Mouse (Mus musculus): Measurements from ENCODE around the gene Tgfb1i1. TPM values are rescaled to one million over a fixed set of nuclear protein-coding genes. Genes with fewer than 3 reads are reported as not detected.
A peak's percentile ranks its signal among the peaks of the same experiment; 100 is the strongest.

Gene Tgfb1i1
- polyA plus RNA-seq, 1 experiment from 2014 or later, result 23.0 TPM

DNA sequence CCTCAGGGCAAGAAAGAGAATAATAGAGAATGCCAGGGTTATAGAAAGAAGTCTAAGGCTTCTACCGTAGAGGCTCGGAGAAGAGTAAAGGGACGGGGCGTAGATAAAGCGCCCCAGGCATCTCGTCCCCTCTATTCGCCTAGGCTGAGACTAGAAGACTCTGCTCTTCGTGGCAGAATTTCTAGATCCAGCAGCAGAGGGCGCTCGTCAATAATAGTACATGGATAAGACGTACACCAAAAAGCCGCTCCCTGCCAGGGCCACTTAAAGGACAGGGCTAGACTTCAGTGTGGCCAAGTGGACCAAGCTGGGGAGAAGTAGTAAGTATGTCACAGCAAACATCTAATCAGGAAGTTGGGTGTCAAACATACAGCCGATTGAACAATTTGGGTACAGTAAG, 831 bp downstream of the Tgfb1i1 start:
- ATAC-seq, result peak; percentile 80
- peaks cover 22% of the 10 kb centered on the region for H3K4me1 ChIP-seq (replicated peaks)

DNA sequence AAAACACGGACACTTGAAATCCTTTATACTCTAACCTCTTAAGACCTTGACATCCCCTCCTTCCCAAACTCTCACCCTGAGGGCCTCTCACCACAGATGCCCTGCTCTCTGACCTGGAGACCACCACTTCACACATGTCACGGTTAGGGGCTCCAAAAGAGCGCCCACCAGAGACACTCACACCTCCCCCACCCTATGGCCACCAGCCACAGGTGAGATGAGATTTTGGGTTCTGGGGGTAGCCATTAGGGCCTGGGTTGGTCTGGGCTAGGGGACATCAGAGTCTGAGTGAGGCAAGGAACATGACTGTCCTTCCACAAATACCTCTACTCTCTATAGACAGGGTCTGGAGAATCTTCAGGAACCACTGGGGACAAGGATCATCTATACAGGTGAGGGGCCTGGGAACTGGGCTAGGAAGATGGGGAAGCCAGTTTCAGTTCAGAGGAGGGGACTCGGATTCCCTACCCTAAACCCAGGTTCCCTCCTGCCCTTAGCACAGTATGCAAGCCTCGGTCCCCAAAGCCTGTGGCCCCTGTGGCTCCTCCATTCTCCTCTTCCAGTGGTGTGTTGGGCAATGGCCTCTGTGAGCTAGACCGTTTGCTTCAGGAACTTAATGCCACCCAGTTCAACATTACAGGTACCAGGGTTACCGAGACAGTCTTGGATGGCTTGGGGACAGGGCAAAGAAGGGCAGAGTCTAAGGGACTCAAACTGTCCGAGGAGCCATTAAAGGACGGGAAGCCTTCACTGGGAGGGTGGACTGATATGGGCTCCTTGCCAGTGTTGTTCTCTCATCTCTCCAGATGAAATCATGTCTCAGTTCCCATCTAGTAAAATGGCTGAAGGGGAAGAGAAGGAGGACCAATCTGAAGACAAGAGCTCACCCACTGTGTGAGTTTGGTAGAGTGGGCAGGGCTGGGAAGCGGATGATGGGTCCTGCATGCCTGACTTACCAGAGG, 1.8 kb downstream of the Tgfb1i1 start:
- no peak overlapping the region for H3K27ac ChIP-seq
- no peaks in the 10 kb centered on the region for H3K9me3 ChIP-seq
- H3K4me1 ChIP-seq (replicated peaks), result peaks cover 29% of the 10 kb centered on the region
- no peak for ATAC-seq
- H3K27me3 ChIP-seq, result peaks cover 42% of the 10 kb centered on the region
- H3K36me3 ChIP-seq, result peaks cover 12% of the 10 kb centered on the region
- H3K9ac ChIP-seq (replicated peaks), result no peak overlapping the region
- H3K4me3 ChIP-seq (replicated peaks), result no peak overlapping the region
- peak overlapping the region; percentile 62; the same call in 1 of the 2 replicates for H3K4me2 ChIP-seq (replicated peaks)
- WGBS, result 77% methylated on average over 10 of the region's 10 CpGs

More for the DNA sequence above, 831 bp downstream of the Tgfb1i1 start:
- H3K4me3 ChIP-seq (replicated peaks), result peak overlapping the region; percentile 42
- peaks cover 42% of the 10 kb centered on the region for H3K27me3 ChIP-seq
- WGBS, result 4% methylated on average over 13 of the region's 13 CpGs
- H3K36me3 ChIP-seq, result peaks cover 21% of the 10 kb centered on the region
- H3K9ac ChIP-seq (replicated peaks), result peak overlapping the region; percentile 65
- peak overlapping the region; percentile 76; the same call in 1 of the 2 replicates for H3K27ac ChIP-seq
- H3K4me2 ChIP-seq (replicated peaks), result peak overlapping the region; percentile 62
- no peaks in the 10 kb centered on the region for H3K9me3 ChIP-seq

DNA sequence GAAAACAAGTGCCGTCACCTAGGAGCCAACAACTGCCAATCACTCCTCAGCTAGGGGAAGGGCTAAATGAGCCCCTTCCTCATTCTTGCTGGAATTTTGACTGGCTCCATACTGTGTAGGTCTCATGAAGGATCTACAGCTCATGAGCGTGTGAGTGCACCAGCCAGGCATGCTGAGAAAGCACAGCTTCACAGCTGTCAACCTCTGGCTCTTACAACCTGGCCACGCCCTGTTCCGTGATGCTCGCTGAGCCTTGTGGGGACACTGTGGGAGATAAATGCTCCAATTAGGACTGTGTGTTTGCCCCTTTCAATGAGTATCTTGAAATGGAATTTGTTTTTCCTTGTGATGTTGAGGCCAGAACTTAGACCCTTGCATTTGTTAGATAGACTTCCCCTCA, 3.4 kb downstream of the Tgfb1i1 start:
- Histone ChIP-seq H3K4me3 (replicated peaks) (no peak overlapping the region), H3K9ac (replicated peaks) (no peak overlapping the region), H3K9me3 (no peaks in the 10 kb centered on the region), H3K27ac (no peak overlapping the region), H3K4me1 (replicated peaks) (peaks cover 29% of the 10 kb centered on the region), H3K4me2 (replicated peaks) (no peak overlapping the region), H3K27me3 (peaks cover 34% of the 10 kb centered on the region), H3K36me3 (peaks cover under 1% of the 10 kb centered on the region; the same call in 1 of the 2 replicates)
- WGBS, result 77% methylated on average over 5 of the region's 5 CpGs
- no peak for ATAC-seq

DNA sequence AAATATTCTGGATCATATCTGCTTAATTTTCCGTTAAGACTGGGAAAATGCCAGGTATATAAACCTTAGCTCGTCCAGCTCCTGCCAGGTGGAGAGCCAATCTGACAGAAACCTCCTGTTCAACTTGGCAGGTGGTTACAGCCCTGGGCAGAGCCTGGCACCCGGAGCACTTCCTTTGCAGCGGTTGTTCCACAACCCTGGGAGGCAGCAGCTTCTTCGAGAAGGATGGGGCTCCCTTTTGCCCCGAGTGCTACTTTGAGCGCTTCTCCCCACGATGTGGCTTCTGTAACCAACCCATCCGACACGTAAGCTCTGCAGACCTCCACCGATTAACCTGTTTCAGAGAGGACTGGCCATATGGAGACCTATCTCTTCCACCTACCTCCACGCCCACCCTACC, 5.3 kb downstream of the Tgfb1i1 start:
- WGBS, result 52% methylated on average over 12 of the region's 12 CpGs
- H3K9me3 ChIP-seq, result no peaks in the 10 kb centered on the region

DNA sequence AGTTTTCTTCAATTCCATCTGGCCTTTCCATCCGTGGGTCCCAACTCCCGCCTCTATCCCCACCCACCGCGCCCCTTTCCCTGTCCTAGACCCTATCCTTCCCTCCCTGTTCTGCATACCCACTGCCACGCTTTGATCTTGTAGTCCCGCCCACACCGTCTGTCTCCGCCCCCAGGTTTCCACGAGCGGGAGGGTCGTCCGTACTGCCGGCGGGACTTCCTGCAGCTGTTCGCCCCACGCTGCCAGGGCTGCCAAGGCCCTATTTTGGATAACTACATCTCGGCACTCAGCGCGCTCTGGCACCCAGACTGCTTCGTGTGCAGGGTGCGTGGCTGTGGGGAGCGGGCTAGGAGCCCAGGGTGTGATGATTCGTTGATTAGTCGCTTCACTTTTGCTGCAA, 6.0 kb downstream of the Tgfb1i1 start:
- peak; percentile 67; the same call in 1 of the 2 replicates for ATAC-seq
- peaks cover 14% of the 10 kb centered on the region for H3K4me1 ChIP-seq (replicated peaks)
- no peaks in the 10 kb centered on the region for H3K9me3 ChIP-seq
- H3K27ac ChIP-seq, result no peak overlapping the region
- peak overlapping the region; percentile 61 for H3K4me2 ChIP-seq (replicated peaks)
- 8% methylated on average over 24 of the region's 24 CpGs for WGBS
- peak overlapping the region; percentile 41 for H3K4me3 ChIP-seq (replicated peaks)
- H3K36me3 ChIP-seq, result no peaks in the 10 kb centered on the region
- peaks cover 32% of the 10 kb centered on the region for H3K27me3 ChIP-seq
- H3K9ac ChIP-seq (replicated peaks), result peak overlapping the region; percentile 55

More for the DNA sequence above, 5.3 kb downstream of the Tgfb1i1 start:
- Histone ChIP-seq H3K4me2 (replicated peaks) (peak overlapping the region; percentile 61), H3K4me1 (replicated peaks) (peaks cover 20% of the 10 kb centered on the region), H3K27me3 (peaks cover 32% of the 10 kb centered on the region), H3K9ac (replicated peaks) (no peak overlapping the region), H3K36me3 (no peaks in the 10 kb centered on the region), H3K4me3 (replicated peaks) (no peak overlapping the region), H3K27ac (no peak overlapping the region)
- ATAC-seq, result no peak

DNA sequence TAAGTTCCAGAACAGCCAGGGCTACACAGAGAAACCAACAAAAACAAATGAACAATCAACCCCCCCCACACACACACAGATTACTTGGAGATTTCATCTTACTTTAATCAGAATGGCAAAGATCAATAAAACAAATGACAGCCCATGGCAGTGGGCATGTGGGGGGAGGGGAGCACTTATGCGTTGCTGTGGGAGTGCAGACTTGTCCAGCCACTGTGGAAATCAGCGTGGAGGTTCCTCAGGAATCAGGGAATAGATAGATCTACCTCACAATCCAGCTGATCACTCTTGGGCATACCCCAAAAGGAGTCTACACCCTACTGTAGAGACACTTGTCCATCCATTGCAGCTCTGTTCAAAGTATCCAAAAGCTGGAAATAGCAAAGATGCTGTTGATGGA, 8.4 kb downstream of the Tgfb1i1 start:
- no peak overlapping the region for H3K4me2 ChIP-seq (replicated peaks)
- H3K4me1 ChIP-seq (replicated peaks), result peaks cover 13% of the 10 kb centered on the region
- no peak overlapping the region for H3K4me3 ChIP-seq (replicated peaks)
- no peak overlapping the region for H3K9ac ChIP-seq (replicated peaks)
- no peak overlapping the region for H3K27ac ChIP-seq
- H3K27me3 ChIP-seq, result peaks cover 19% of the 10 kb centered on the region
- H3K36me3 ChIP-seq, result no peaks in the 10 kb centered on the region
- ATAC-seq, result no peak
- no peaks in the 10 kb centered on the region for H3K9me3 ChIP-seq
- 76% methylated on average over 2 of the region's 2 CpGs for WGBS

DNA sequence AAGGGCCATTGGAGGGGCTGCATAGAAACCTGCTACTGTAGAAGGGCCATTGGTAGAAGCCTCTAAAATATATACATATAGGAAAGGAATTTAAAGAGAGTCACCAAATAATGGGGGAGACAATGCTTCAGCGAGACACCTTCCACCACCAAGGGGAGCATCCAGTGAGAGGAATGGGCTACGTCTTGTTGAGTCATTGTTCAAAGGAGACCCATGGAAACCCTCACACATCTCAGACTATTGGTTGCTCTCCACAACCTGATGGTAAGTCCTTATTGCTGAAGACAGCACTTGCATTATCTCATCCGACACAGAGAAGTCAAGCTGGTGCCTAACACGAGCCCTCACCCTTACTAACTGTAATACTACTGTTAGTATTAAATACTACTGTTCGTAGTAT, 9.1 kb downstream of the Tgfb1i1 start:
- Histone ChIP-seq H3K27me3 (peaks cover 14% of the 10 kb centered on the region), H3K4me3 (replicated peaks) (no peak overlapping the region), H3K9me3 (no peaks in the 10 kb centered on the region), H3K4me2 (replicated peaks) (no peak overlapping the region), H3K9ac (replicated peaks) (no peak overlapping the region), H3K36me3 (no peaks in the 10 kb centered on the region), H3K4me1 (replicated peaks) (peaks cover 13% of the 10 kb centered on the region), H3K27ac (no peak overlapping the region)
- WGBS, result 88% methylated on average over 5 of the region's 5 CpGs
- ATAC-seq, result no peak

DNA sequence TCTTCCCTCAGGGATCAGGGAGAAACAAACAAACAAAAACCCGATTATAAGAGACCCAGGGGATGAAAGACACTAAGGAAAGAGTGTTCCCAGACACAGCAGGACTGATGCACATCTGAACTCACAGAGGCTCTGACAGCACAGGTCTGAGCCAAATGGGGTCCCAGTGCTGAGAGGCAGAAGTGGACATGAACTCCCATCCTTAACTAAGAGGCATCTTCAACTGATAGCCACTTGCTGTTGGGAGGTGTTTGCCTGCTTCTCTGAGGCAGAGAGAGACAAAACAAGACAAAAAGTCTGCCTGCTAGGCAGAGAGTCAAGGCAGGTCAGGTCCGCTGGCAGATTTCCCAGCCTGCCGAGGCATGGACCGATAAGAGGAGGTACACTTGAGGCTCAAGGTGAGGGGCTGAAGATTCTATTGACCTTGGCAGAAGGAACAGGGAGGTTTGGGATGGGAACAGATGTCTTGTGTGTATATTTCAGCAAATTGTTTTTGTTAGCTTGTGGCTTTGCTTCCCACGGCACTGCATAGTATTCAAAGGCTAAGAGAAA, 10.2 kb downstream of the Tgfb1i1 start:
- no peaks in the 10 kb centered on the region for H3K36me3 ChIP-seq
- WGBS, result 62% methylated on average over 5 of the region's 5 CpGs

DNA sequence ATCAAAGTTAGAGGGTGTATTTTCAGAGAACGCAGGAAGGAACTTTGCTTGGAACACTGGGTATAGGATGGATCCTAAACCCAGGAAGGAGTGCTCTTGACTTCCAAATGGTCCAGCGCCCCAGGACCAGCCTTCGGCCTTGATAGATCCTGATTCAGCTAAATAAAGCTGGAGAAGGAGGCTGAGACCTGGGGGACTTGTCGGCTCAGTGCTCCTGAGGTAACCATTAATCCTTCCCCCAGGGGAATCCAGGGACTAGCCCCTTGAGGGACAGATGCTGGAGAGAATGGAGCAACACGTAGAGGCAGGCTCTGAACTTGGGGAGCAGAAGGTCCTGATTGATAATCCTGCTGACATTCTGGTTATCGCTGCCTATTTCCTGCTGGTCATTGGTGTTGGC, 18.8 kb downstream of the Tgfb1i1 start, which contains the start of gene Slc5a2:
Gene Slc5a2 (plus strand): TSS at position 247 of the 400 bp plus-strand sequence.
- peaks cover 3% of the 10 kb centered on the region for H3K36me3 ChIP-seq
- H3K27me3 ChIP-seq, result no peaks in the 10 kb centered on the region; the same call in 1 of the 2 replicates
- ATAC-seq, result no peak
- no peak within 1 kb of the TSS for H3K27ac ChIP-seq
- no peaks in the 10 kb centered on the region for H3K4me1 ChIP-seq (replicated peaks)
- no peak within 1 kb of the TSS for H3K4me3 ChIP-seq (replicated peaks)
- WGBS, result 84% methylated on average over 6 of the region's 6 CpGs
- H3K9me3 ChIP-seq, result no peaks in the 10 kb centered on the region
- H3K9ac ChIP-seq (replicated peaks), result no peak within 1 kb of the TSS
- H3K4me2 ChIP-seq (replicated peaks), result no peak within 1 kb of the TSS

More for the DNA sequence above, 10.2 kb downstream of the Tgfb1i1 start:
- H3K27ac ChIP-seq, result no peak overlapping the region
- H3K4me1 ChIP-seq (replicated peaks), result peaks cover 13% of the 10 kb centered on the region
- H3K9me3 ChIP-seq, result no peaks in the 10 kb centered on the region
- no peak overlapping the region for H3K4me2 ChIP-seq (replicated peaks)
- peaks cover 5% of the 10 kb centered on the region for H3K27me3 ChIP-seq
- ATAC-seq, result no peak
- H3K4me3 ChIP-seq (replicated peaks), result no peak overlapping the region
- H3K9ac ChIP-seq (replicated peaks), result no peak overlapping the region

DNA sequence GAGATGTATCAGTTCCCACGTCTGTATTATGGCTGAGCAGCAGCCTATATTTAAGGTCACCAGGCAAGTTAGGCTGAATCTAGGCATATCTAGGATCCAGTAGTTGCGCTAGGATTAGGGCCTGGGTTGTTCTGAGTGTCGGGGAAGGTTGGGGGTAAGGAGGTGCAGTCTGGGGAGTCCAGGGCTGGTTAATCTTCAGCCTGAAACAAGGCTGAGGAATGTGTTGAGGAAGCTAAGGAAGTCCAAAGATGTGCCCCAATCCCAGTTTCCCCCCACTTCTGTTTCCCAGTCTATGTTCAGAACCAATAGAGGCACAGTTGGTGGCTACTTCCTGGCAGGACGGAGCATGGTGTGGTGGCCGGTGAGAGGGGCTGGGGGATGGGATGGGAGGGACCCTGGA, 19.4 kb downstream of the Tgfb1i1 start:
- no peak overlapping the region for H3K4me2 ChIP-seq (replicated peaks)
- H3K4me3 ChIP-seq (replicated peaks), result no peak overlapping the region
- peaks cover 10% of the 10 kb centered on the region for H3K36me3 ChIP-seq
- no peaks in the 10 kb centered on the region; the same call in 1 of the 2 replicates for H3K27me3 ChIP-seq
- no peak overlapping the region for H3K9ac ChIP-seq (replicated peaks)
- H3K9me3 ChIP-seq, result no peaks in the 10 kb centered on the region
- no peak for ATAC-seq
- WGBS, result 84% methylated on average over 5 of the region's 5 CpGs
- H3K27ac ChIP-seq, result no peak overlapping the region
- H3K4me1 ChIP-seq (replicated peaks), result no peaks in the 10 kb centered on the region

DNA sequence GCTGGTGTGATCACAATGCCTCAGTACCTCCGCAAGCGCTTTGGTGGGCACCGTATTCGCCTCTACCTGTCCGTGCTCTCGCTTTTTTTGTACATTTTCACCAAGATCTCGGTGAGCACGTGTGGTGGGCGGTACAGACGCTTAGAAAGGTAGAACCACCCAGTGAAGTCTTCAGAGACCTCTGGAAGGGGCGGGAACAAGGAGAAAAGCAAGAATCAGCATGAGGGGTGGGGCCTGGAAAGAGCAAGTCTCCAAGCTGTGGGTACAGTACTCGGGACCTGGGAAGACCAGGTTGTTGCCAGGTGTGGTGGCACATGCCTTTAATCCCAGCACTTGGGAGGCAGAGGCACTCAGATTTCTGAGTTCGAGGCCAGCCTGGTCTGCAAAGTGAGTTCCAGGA, 20.8 kb downstream of the Tgfb1i1 start:
- Histone ChIP-seq H3K27me3 (no peaks in the 10 kb centered on the region; the same call in 1 of the 2 replicates), H3K9me3 (no peaks in the 10 kb centered on the region), H3K27ac (no peak overlapping the region), H3K4me3 (replicated peaks) (no peak overlapping the region), H3K4me1 (replicated peaks) (no peaks in the 10 kb centered on the region), H3K4me2 (replicated peaks) (no peak overlapping the region), H3K36me3 (peaks cover 23% of the 10 kb centered on the region), H3K9ac (replicated peaks) (no peak overlapping the region)
- WGBS, result 65% methylated on average over 13 of the region's 13 CpGs
- ATAC-seq, result no peak

DNA sequence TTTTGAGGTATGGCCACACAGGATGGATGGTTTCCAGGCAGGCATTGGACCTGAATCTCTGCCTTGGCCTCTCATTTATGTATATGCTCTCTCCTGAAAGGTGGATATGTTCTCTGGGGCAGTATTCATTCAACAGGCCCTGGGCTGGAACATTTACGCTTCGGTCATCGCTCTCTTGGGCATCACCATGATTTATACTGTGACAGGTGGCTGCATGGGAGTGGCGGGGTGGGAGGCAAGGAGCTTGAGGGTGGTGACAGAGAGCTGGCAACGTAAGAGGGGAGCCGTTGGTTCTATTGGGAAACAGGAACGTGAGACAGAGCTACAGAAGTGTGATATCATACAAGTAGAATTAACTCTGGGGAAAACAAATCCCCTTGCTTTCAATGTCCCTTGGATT, 21.2 kb downstream of the Tgfb1i1 start:
- no peaks in the 10 kb centered on the region for H3K4me1 ChIP-seq (replicated peaks)
- no peak overlapping the region for H3K27ac ChIP-seq
- no peak for ATAC-seq
- H3K9ac ChIP-seq (replicated peaks), result no peak overlapping the region
- H3K4me3 ChIP-seq (replicated peaks), result no peak overlapping the region
- no peaks in the 10 kb centered on the region; the same call in 1 of the 2 replicates for H3K27me3 ChIP-seq
- 92% methylated on average over 7 of the region's 7 CpGs for WGBS
- no peak overlapping the region for H3K4me2 ChIP-seq (replicated peaks)
- peaks cover 25% of the 10 kb centered on the region for H3K36me3 ChIP-seq
- H3K9me3 ChIP-seq, result no peaks in the 10 kb centered on the region
